Mouse (Mus musculus) adrenal gland, postnatal 25 days (tissue): Measurements from ENCODE around the gene She. TPM values are rescaled to one million over a fixed set of nuclear protein-coding genes. Genes with fewer than 3 reads are reported as not detected.

Source experiments
- DNase-seq: peaks from one replicate; pipeline ENCODE4 v3.0.0; 2021; ENCODE audit warnings: mixed read lengths
- total RNA-seq: library from RNA; stranded (reverse); gene quantifications from 2 replicates; pipeline ENCODE4 v1.2.3, GENCODE M21; 2021

She gene
- total RNA-seq, 1 experiment from 2014 or later = 10.1 TPM

DNA sequence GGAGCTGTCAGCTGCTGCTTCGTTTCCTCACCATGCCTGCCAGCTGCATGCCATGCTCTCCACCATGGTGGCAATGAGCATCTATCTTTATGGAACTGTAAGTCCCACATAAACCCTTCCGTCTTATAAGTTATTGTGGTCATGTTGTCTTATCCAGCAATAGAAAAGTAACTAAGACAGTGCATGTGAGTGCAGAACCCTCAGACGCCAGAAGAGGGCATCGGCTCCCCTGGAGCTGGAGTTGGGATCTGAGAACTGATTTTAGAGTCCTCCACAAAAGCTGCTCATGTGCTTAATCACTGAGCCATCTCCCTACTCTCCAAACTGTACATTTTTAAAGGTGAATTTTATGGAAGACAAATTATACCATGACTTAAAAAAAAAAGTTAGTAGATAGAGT is 14.1 kb upstream of the She start:
- peak; percentile 61 for DNase-seq

DNA sequence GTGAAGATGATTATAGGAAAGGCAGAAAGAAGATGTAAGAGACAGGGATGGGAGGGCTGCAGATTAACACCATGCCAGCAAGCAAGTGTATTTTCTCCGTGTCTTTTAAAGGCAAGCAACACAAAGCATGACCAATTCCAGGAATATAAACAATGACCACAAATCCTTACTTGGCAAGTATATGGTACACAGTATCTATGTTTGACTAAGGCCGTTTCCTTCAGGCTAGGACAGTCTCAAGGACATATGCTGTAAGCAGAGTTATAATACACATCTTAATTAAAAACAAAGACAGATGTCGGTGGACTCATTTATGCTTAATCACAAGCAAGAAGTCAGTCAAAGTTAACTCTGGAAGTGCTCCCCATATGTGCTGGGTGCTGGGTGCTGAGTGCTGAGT is 12.6 kb upstream of the She start:
- DNase-seq = no peak

DNA sequence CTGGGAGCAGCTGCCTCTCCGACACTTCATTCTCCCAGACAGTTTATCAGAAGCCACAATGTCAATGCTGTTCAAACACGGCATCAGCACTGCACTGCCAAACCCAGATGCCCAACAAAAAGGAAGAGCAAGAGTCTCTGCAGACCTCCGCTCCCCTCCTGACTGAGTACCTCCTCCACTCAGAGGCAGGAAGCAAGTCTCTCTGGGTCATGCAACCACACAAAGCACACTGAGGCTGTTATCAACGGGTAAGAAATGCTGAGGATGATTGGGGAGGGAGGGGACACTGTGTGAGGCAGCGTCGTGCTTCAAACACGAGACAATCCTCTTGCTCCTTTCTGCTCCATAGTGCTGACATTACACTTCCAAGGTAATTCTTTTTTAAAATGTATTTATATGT is 11.3 kb upstream of the She start:
- DNase-seq = no peak

DNA sequence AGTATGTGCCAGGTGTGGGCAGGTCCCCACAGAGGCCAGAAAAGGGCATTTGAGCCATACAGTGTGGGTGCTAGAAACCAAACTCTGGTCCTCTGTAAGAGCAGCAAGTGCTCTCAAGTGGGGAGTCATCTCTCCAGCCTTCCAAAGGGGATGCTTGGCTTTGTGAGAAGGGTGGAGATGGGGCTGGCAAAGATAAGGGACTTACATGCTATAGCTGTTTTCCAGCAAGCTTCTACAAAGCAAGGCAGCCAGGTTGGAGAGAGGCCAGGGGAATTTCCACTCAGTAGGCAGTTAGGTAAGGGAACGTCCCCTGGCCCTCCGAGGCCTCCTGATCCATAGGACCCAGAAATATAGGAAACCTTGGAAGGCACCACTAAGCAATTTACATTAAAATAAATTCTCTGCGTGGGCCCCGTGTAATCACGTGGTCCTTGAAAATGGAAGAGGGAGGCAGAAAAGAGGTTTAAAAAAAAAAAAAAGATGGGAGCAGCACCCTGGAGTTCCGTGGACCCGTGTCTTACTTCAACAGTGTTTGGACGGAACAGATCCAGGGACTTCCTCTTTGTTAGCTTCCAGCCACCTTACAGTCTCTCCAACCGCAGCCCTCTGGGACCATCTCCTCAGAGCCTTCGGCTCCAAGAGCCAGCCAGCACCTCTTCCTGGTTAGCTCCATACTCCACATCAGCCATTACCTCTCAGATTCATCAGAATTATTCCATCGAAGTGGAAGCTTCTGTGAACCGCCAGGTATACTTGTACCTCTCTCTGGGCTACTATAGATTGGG is 10.7 kb upstream of the She start:
- DNase-seq = no peak

GRCm38 (mm10) chr3:89821096-89821513 is 10.1 kb upstream of the She start:
- no peak for DNase-seq

DNA sequence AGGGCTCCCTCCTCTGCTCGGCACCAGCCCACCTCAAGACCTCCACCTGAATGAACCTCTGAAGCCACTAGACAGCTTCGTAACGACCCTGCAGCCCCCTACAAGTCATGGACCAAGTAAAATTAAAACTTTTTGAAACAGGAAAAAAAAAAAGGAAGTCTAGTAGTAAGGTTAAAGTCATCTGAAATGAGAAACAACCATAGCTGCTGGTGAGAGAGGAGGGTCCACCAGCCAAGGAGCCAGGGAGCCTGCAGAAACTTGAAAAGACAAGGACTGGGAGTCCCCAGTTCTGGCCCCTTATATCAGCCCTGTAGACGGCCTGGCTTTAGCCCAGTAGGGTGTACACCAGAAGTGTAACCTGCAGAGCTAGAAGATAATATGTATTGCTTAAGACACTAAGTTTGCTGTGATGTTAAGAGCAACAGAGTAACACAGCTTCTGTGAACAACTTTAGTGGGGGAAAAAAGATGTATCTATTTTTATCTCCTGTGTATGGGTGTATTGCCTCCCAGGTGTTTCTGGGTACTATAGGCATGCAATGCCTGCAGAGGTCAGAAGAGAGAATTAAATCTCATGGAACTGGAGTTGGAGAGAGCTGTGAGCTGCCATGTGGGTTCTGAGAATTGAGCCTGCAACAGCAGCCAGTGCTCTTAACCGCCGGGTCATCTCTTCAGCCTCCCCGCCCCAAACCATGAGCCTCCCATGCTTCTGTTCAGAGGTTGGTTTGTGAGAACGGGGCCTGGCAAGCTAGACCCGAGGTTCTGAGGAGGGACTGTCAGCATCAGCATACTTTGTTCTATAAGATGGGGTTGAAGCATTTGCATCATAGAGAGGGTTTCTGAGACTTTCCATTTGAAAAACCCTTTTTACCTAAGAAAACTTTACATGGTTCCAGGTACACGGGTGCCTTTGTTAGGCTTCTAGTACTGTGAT is 9.4 kb upstream of the She start:
- DNase-seq = no peak

DNA sequence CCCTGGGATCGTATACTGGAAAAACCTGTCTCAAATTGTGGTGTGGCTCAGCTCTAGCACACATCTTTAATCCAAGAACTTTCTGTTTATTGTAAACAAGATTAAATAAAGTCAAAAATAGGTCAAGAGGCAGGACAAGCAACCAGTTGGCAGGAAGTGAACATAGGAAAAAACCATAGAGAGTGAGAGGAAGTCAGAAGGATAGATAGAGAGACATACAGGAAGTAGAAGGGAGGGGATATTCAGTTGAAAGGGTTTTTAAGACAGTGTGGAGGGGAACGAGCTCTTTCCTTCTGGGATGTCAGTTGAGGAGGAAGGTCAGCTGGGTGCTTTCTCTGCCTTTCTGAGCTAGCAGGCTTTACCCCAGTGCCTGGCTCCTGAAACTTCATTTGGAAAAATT is 7.6 kb upstream of the She start:
- no peak for DNase-seq

DNA sequence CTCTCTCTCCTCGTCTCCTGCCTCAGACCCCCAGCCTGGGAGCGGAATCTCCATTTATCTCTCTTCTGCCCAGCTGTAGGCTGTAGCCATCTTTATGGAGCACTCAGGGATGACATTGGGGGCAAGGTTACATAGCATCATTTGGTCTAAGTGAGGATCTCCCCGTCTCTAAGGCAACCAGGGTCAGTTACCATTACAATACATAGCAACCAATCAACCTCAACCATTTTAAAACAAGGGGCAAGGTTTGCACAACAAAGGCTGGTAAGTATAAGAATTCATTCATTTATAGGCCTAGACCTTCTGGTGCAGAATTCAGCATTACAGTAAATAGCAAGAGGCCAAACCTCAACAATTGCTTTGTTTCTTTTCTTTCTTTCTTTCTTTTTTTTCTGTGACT is 4.9 kb upstream of the She start:
- no peak for DNase-seq

DNA sequence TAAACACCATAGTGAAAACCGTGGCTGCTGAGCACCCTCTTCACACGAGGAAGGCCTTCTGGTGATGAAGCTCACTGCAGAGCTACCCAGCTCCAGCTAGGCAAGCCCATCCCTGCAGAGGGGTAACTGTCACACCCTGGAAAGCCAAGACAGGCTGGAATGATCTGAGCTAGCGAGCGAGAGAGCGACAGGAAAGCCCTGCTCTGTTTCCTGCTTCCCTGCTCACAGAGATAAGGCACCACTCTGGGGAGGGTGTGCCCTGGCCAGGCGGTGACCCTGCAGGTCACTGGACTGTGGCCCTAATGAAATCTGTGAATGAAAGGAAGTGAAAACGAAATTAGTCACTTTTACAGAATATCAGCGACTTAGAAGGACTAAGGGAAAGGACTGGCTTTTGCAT is 4.2 kb downstream of the She start:
- peak; percentile 16 for DNase-seq

DNA sequence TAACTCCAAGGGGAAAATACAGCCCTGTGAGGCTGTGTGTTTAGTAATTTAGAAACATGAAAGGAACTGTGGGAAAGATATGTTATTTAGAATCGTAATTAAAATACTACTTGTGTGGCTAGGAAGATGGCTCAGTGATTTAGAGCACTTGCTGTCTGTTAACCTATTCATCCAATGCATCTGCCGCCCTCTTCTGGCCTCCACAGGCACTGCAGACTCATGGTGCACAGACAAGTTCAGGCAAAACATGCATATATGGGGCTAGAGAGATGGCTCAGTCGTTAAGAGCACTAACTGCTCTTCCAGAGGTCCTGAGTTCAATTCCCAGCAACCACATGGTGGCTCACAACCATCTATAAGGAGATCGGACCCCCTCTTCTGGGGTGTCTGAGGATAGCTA is 11.1 kb downstream of the She start:
- DNase-seq = peak; percentile 26

- no peak for DNase-seq
These were observed 12.0 kb downstream of the She start for GRCm38 (mm10) chr3:89843148-89843547.

GRCm38 (mm10) chr3:89845814-89846213 is 14.6 kb downstream of the She start:
- no peak for DNase-seq

- no peak for DNase-seq
These were observed 16.0 kb downstream of the She start for GRCm38 (mm10) chr3:89847126-89847525.

DNA sequence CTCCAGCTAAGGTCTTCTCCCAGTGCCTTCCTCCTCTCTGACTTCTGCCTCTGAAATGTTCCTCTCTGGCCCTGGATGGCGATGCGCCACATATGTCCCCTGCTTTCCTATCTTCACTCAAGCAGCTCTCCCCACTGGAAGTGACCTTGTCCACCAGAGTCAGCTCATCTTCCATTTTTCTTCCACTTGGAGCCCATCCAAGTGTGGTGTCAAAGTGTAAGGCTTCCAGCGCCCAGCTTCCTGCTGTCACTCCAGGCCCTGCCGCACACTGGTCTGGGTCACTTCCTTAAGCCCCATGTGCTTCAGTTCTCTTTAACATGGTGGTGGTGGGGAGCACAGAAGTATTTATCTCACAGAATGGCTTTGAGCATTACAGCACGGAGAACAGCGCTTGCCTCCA is 16.4 kb downstream of the She start:
- peak; percentile 68 for DNase-seq

DNA sequence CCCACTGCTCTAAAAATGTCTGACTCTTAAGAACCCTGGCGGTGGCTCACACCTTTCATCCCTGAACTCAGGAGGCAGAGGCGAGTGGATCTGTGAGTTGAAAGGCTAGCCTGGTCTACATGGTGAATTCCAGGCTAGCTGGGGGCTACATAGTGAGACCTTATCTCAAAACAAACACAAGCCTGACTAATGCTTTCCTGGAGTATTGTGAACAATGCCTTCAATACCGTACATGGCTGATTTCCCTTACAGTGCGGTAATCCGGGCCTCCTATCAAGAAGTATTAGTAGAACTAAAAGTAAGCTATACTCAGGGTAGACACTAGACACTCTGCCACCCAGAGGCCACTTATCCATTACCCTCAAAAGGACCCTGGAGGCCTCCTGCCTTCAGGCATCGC is 16.9 kb downstream of the She start:
- DNase-seq = no peak

DNA sequence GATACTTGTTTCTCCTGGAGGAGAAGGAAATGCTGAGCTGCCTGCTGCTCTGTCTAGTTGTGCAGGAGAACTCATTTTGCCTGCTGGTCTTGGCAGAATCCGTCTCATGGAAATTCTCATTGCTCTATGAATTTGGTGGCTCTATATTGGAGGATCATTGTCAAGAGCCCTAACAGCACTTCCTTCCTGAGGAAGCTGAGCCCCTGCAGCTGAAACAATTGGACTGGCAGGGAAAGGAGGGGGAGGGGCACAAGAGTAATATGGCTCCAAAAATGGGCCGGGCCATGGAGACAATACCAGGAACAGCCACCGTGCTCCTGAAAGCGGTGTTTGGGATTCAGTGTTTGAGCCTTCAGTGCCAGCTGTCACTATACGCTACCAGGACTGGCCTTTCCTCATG is 22.6 kb downstream of the She start:
- DNase-seq = no peak

- DNase-seq = no peak
These were observed 26.2 kb downstream of the She start for GRCm38 (mm10) chr3:89857353-89857752.

- DNase-seq = no peak
These were observed 27.0 kb downstream of the She start for GRCm38 (mm10) chr3:89858123-89858522.

- DNase-seq = no peak
These were observed 27.7 kb downstream of the She start for GRCm38 (mm10) chr3:89858888-89859287.

- DNase-seq = no peak
These were observed 28.8 kb downstream of the She start for GRCm38 (mm10) chr3:89859936-89860335.

GRCm38 (mm10) chr3:89860343-89860742 is 29.2 kb downstream of the She start:
- no peak for DNase-seq

DNA sequence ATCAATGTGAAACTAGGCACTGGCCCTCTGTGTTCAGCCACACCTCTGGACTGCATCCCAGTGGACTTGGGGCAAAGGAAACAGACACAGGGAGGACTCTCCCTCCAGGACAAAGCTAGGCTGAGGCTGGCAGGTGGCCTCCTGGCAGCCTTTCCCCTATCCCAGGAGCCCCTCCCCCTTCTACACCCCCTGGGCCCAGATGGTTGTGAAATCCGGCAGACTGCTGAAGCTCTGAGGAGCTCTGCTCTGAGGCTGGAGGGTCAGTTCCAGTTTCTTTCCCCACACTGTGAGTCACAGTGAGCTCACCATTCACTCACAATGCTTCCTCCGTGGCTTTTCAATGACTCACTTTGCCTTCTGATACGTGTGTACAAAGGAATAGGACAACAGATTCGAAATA is 29.9 kb downstream of the She start:
- peak; percentile 72 for DNase-seq

- no peak for DNase-seq
These were observed 31.1 kb downstream of the She start for GRCm38 (mm10) chr3:89862182-89862761.
